Comparison of ENCODE assay signal across 16 mouse cellular contexts in the genomic region with DNA sequence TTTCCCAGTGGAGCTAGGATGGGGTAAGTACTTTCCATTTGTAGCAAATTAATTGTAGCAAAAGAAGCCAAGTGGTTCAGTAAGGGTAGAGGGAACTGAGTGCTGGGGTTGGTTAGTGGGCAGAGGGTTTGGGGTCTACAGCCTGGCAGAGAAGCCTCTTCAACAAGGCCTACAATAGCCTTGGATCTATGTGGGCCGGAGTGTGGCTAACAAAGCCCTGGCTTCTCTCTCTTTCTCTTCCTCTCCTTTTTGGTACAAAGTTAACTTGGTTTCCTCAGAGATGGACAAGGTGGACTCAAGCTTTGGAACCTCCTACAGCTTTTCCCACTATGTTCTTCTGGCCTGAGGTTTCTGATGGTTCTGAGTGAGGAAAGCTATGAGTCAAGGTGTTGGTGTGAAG. TPM values are rescaled to one million over a fixed set of nuclear protein-coding genes. Genes with fewer than 3 reads are reported as not detected.
DNase-seq lines count a peak whose midpoint lies in the region; ATAC-seq lines count a peak whose summit lies in the region.
"Had no signal": no experiment of that assay in that cellular context is flagged by ENCODE, and none has a peak within 500 bp of the region (broad histone marks: within the 10 kb centered on the region; RNA-seq: fewer than 3 reads in every experiment).

No protein-coding gene starts in this region.

- peak overlapping the region; percentile 19 for H3K4me2 ChIP-seq in kidney, embryonic 14.5 days (replicated peaks; ENCODE audit: low read depth, low read length)
- peak overlapping the region; percentile 91 for H3K4me2 ChIP-seq in intestine, embryonic 15.5 days (replicated peaks)
- H3K4me2 ChIP-seq in neural tube, embryonic 13.5 days = peak overlapping the region; percentile 97
- H3K4me2 ChIP-seq in forebrain, embryonic 13.5 days = no peak overlapping the region
- H3K4me2 ChIP-seq: forebrain, embryonic 15.5 days; liver, embryonic 12.5 days had no signal

- ATAC-seq in kidney, embryonic 14.5 days (ENCODE audit: low FRiP score, low TSS enrichment) = no peak
- ATAC-seq in intestine, embryonic 15.5 days = no peak
- ATAC-seq in neural tube, embryonic 13.5 days (ENCODE audit: low read depth) = no peak
- no peak for ATAC-seq in forebrain, embryonic 13.5 days
- no peak for ATAC-seq in CD4-positive, CD25-positive, alpha-beta regulatory T cell, adult 4 months
- ATAC-seq: forebrain, embryonic 15.5 days; liver, embryonic 12.5 days had no signal

- DNase-seq in kidney, adult 8-10 months = no peak
- peak; percentile 37 for DNase-seq in embryonic facial prominence, embryonic 10.5 days (ENCODE audit: low spot score)
- DNase-seq: adrenal gland, postnatal 25 days; cerebellum, postnatal 36 days; gastrocnemius, postnatal 25 days had no signal

- H3K4me1 ChIP-seq in kidney, embryonic 14.5 days (ENCODE audit: control insufficient read depth, insufficient read depth, low read length) = peaks cover 75% of the 10 kb centered on the region
- H3K4me1 ChIP-seq in embryonic facial prominence, embryonic 10.5 days = peaks cover 15% of the 10 kb centered on the region
- peaks cover 16% of the 10 kb centered on the region for H3K4me1 ChIP-seq in intestine, embryonic 15.5 days (replicated peaks)
- H3K4me1 ChIP-seq in neural tube, embryonic 13.5 days (replicated peaks) = peaks cover 99% of the 10 kb centered on the region
- peaks cover 13% of the 10 kb centered on the region for H3K4me1 ChIP-seq in forebrain, embryonic 13.5 days
- H3K4me1 ChIP-seq: megakaryocyte, embryonic 14.5 days had no signal

- H3K9me3 ChIP-seq in kidney, embryonic 14.5 days (ENCODE audit: control insufficient read depth, low read length) = no peaks in the 10 kb centered on the region
- H3K9me3 ChIP-seq in embryonic facial prominence, embryonic 10.5 days = no peaks in the 10 kb centered on the region
- no peaks in the 10 kb centered on the region for H3K9me3 ChIP-seq in intestine, embryonic 15.5 days
- no peaks in the 10 kb centered on the region for H3K9me3 ChIP-seq in neural tube, embryonic 13.5 days
- H3K9me3 ChIP-seq in forebrain, embryonic 13.5 days (replicated peaks) = no peaks in the 10 kb centered on the region
- H3K9me3 ChIP-seq: forebrain, embryonic 15.5 days; liver, embryonic 12.5 days had no signal

- H3K27me3 ChIP-seq in kidney, embryonic 14.5 days (ENCODE audit: control insufficient read depth, insufficient read depth, low read length) = no peaks in the 10 kb centered on the region; the same call in 1 of the 2 replicates
- H3K27me3 ChIP-seq in embryonic facial prominence, embryonic 10.5 days (replicated peaks; ENCODE audit: low read depth, poor library complexity, severe bottlenecking) = peaks cover 100% of the 10 kb centered on the region
- peaks cover 13% of the 10 kb centered on the region for H3K27me3 ChIP-seq in intestine, embryonic 15.5 days (replicated peaks)
- no peaks in the 10 kb centered on the region for H3K27me3 ChIP-seq in neural tube, embryonic 13.5 days
- H3K27me3 ChIP-seq in forebrain, embryonic 13.5 days = peaks cover 100% of the 10 kb centered on the region

- H3K36me3 ChIP-seq in kidney, embryonic 14.5 days (ENCODE audit: control insufficient read depth, insufficient read depth, low read length) = peaks cover 49% of the 10 kb centered on the region
- no peaks in the 10 kb centered on the region for H3K36me3 ChIP-seq in embryonic facial prominence, embryonic 10.5 days (replicated peaks)
- no peaks in the 10 kb centered on the region for H3K36me3 ChIP-seq in intestine, embryonic 15.5 days
- H3K36me3 ChIP-seq in neural tube, embryonic 13.5 days = peaks cover 56% of the 10 kb centered on the region
- H3K36me3 ChIP-seq in forebrain, embryonic 13.5 days (ENCODE audit: poor library complexity, severe bottlenecking) = no peaks in the 10 kb centered on the region
- H3K36me3 ChIP-seq: forebrain, embryonic 15.5 days; liver, embryonic 12.5 days had no signal

- H3K9ac ChIP-seq in kidney, embryonic 14.5 days (ENCODE audit: low read depth, low read length) = peak overlapping the region; percentile 57
- H3K9ac ChIP-seq in intestine, embryonic 15.5 days = 0 out of 2 replicates have a peak overlapping the region, but pooled peaks have one; percentile 14
- peak overlapping the region; percentile 66 for H3K9ac ChIP-seq in neural tube, embryonic 13.5 days
- no peak overlapping the region for H3K9ac ChIP-seq in forebrain, embryonic 13.5 days
- H3K9ac ChIP-seq: forebrain, embryonic 15.5 days; liver, embryonic 12.5 days had no signal

- 35% methylated on average over 1 of the region's 1 CpGs for WGBS in kidney, embryonic 14.5 days
- 10% methylated on average over 1 of the region's 1 CpGs for WGBS in embryonic facial prominence, embryonic 10.5 days
- 43% methylated on average over 1 of the region's 1 CpGs for WGBS in intestine, embryonic 15.5 days
- 11% methylated on average over 1 of the region's 1 CpGs for whole genome bisulfite sequencing in neural tube, embryonic 13.5 days
- 4% methylated on average over 1 of the region's 1 CpGs for WGBS in forebrain, embryonic 13.5 days

- peak overlapping the region; percentile 17; the same call in 1 of the 2 replicates for H3K4me3 ChIP-seq in kidney, embryonic 14.5 days (ENCODE audit: low read length)
- no peak overlapping the region for H3K4me3 ChIP-seq in embryonic facial prominence, embryonic 10.5 days
- H3K4me3 ChIP-seq in intestine, embryonic 15.5 days (replicated peaks) = peak overlapping the region; percentile 27; the same call in 1 of the 2 replicates
- H3K4me3 ChIP-seq in neural tube, embryonic 13.5 days = peak overlapping the region; percentile 96
- no peak overlapping the region for H3K4me3 ChIP-seq in forebrain, embryonic 13.5 days
- H3K4me3 ChIP-seq: forebrain, embryonic 15.5 days; liver, embryonic 12.5 days; megakaryocyte, embryonic 14.5 days had no signal

- peak overlapping the region; percentile 78; the same call in 1 of the 2 replicates for H3K27ac ChIP-seq in kidney, embryonic 14.5 days (ENCODE audit: low read depth, low read length)
- H3K27ac ChIP-seq in embryonic facial prominence, embryonic 10.5 days (replicated peaks) = no peak overlapping the region
- peak overlapping the region; percentile 49; the same call in 1 of the 2 replicates for H3K27ac ChIP-seq in intestine, embryonic 15.5 days
- H3K27ac ChIP-seq in neural tube, embryonic 13.5 days (replicated peaks) = peak overlapping the region; percentile 100
- no peak overlapping the region for H3K27ac ChIP-seq in forebrain, embryonic 13.5 days
- H3K27ac ChIP-seq: forebrain, embryonic 15.5 days; liver, embryonic 12.5 days had no signal

RNA-seq across cellular contexts. Expression of gene Hoxa5, which starts 3.1 kb away (rescaled TPM):
- 15.7 and 16.6 TPM in 2 replicates for polyA plus RNA-seq in kidney, embryonic 14.5 days (2014; fragmentation: Nextera tagmentation; extraction: Ambion mirVana)
- polyA plus RNA-seq in embryonic facial prominence, embryonic 10.5 days (2016; fragmentation: Nextera tagmentation; extraction: Ambion mirVana) = 0.23 TPM in 1 of 2 replicates, not detected in the other
- polyA plus RNA-seq in intestine, embryonic 15.5 days (2015; fragmentation: Nextera tagmentation; extraction: Ambion mirVana) = 22.9 and 25.1 TPM in 2 replicates
- polyA plus RNA-seq in neural tube, embryonic 13.5 days (2015; fragmentation: Nextera tagmentation; extraction: Ambion mirVana) = 44.7 and 66.8 TPM in 2 replicates
- not detected in 2 replicates for polyA plus RNA-seq in forebrain, embryonic 13.5 days (2015; fragmentation: Nextera tagmentation; extraction: Ambion mirVana)
- not detected for polyA plus RNA-seq in CD4-positive, CD25-positive, alpha-beta regulatory T cell, adult 4 months (2017; shearing (Covaris generic))
- polyA plus RNA-seq: forebrain, embryonic 15.5 days had no signal

RNA-seq across cellular contexts. Expression of gene Hoxa6, which starts 7.3 kb away (rescaled TPM):
- polyA plus RNA-seq in kidney, embryonic 14.5 days (2014; fragmentation: Nextera tagmentation; extraction: Ambion mirVana) = 4.4 TPM in 2 replicates
- polyA plus RNA-seq in embryonic facial prominence, embryonic 10.5 days (2016; fragmentation: Nextera tagmentation; extraction: Ambion mirVana) = not detected in 2 replicates
- 2.2 and 2.3 TPM in 2 replicates for polyA plus RNA-seq in intestine, embryonic 15.5 days (2015; fragmentation: Nextera tagmentation; extraction: Ambion mirVana)
- 20.3 and 25.8 TPM in 2 replicates for polyA plus RNA-seq in neural tube, embryonic 13.5 days (2015; fragmentation: Nextera tagmentation; extraction: Ambion mirVana)
- polyA plus RNA-seq in forebrain, embryonic 13.5 days (2015; fragmentation: Nextera tagmentation; extraction: Ambion mirVana) = not detected in 2 replicates
- polyA plus RNA-seq in CD4-positive, CD25-positive, alpha-beta regulatory T cell, adult 4 months (2017; shearing (Covaris generic)) = not detected
- polyA plus RNA-seq: embryonic facial prominence, embryonic 14.5 days; forebrain, embryonic 15.5 days; heart, postnatal 0 days had no signal

RNA-seq across cellular contexts. Expression of gene Hoxa4, which starts 9.7 kb away (rescaled TPM):
- polyA plus RNA-seq in kidney, embryonic 14.5 days (2014; fragmentation: Nextera tagmentation; extraction: Ambion mirVana) = 3.1 and 3.6 TPM in 2 replicates
- polyA plus RNA-seq in embryonic facial prominence, embryonic 10.5 days (2016; fragmentation: Nextera tagmentation; extraction: Ambion mirVana) = 0.09 TPM in 1 of 2 replicates, not detected in the other
- 3.7 and 4.5 TPM in 2 replicates for polyA plus RNA-seq in intestine, embryonic 15.5 days (2015; fragmentation: Nextera tagmentation; extraction: Ambion mirVana)
- polyA plus RNA-seq in neural tube, embryonic 13.5 days (2015; fragmentation: Nextera tagmentation; extraction: Ambion mirVana) = 5.7 and 5.8 TPM in 2 replicates
- polyA plus RNA-seq in forebrain, embryonic 13.5 days (2015; fragmentation: Nextera tagmentation; extraction: Ambion mirVana) = not detected in 2 replicates
- not detected for polyA plus RNA-seq in CD4-positive, CD25-positive, alpha-beta regulatory T cell, adult 4 months (2017; shearing (Covaris generic))
- polyA plus RNA-seq: forebrain, embryonic 15.5 days had no signal

RNA-seq across cellular contexts. Expression of gene Hoxa3, which starts 11.9 kb away (rescaled TPM):
- polyA plus RNA-seq in kidney, embryonic 14.5 days (2014; fragmentation: Nextera tagmentation; extraction: Ambion mirVana) = 9.7 and 13.6 TPM in 2 replicates
- 0.66 and 2.2 TPM in 2 replicates for polyA plus RNA-seq in embryonic facial prominence, embryonic 10.5 days (2016; fragmentation: Nextera tagmentation; extraction: Ambion mirVana)
- polyA plus RNA-seq in intestine, embryonic 15.5 days (2015; fragmentation: Nextera tagmentation; extraction: Ambion mirVana) = 5.8 and 6.2 TPM in 2 replicates
- 13.9 and 16.4 TPM in 2 replicates for polyA plus RNA-seq in neural tube, embryonic 13.5 days (2015; fragmentation: Nextera tagmentation; extraction: Ambion mirVana)
- polyA plus RNA-seq in forebrain, embryonic 13.5 days (2015; fragmentation: Nextera tagmentation; extraction: Ambion mirVana) = not detected in 2 replicates
- under 1 TPM in 1 of 2 experiments, not detected in 1; 0.15 TPM for polyA plus RNA-seq in CD4-positive, CD25-positive, alpha-beta regulatory T cell, adult 4 months (2017; shearing (Covaris generic))
- polyA plus RNA-seq: forebrain, embryonic 15.5 days had no signal

RNA-seq across cellular contexts. Expression of gene Gm28308, which starts 11.9 kb away (rescaled TPM):
- not detected in 2 replicates for polyA plus RNA-seq in kidney, embryonic 14.5 days (2014; fragmentation: Nextera tagmentation; extraction: Ambion mirVana)
- not detected in 2 replicates for polyA plus RNA-seq in embryonic facial prominence, embryonic 10.5 days (2016; fragmentation: Nextera tagmentation; extraction: Ambion mirVana)
- not detected in 2 replicates for polyA plus RNA-seq in intestine, embryonic 15.5 days (2015; fragmentation: Nextera tagmentation; extraction: Ambion mirVana)
- polyA plus RNA-seq in neural tube, embryonic 13.5 days (2015; fragmentation: Nextera tagmentation; extraction: Ambion mirVana) = not detected in 2 replicates
- not detected in 2 replicates for polyA plus RNA-seq in forebrain, embryonic 13.5 days (2015; fragmentation: Nextera tagmentation; extraction: Ambion mirVana)
- not detected for polyA plus RNA-seq in CD4-positive, CD25-positive, alpha-beta regulatory T cell, adult 4 months (2017; shearing (Covaris generic))
- polyA plus RNA-seq: embryonic facial prominence, embryonic 14.5 days; forebrain, embryonic 15.5 days; heart, postnatal 0 days; liver, embryonic 12.5 days; testis, adult 2 months had no signal

Comparison
In these comparisons a context has a peak if more than half of its experiments do, and no peak if none do; other contexts are left out.
1. H3K27ac ChIP-seq: peak in kidney, embryonic 14.5 days (single experiment), intestine, embryonic 15.5 days (single experiment) and neural tube, embryonic 13.5 days (single experiment); none in embryonic facial prominence, embryonic 10.5 days (single experiment) and forebrain, embryonic 13.5 days (single experiment).
2. H3K4me3 ChIP-seq: peak in kidney, embryonic 14.5 days (single experiment), intestine, embryonic 15.5 days (single experiment) and neural tube, embryonic 13.5 days (single experiment); none in embryonic facial prominence, embryonic 10.5 days (single experiment) and forebrain, embryonic 13.5 days (single experiment).
3. RNA of gene Hoxa5, which starts 3.1 kb away (polyA plus RNA-seq): 44.7 to 66.8 TPM in neural tube, embryonic 13.5 days, 22.9 to 25.1 TPM in intestine, embryonic 15.5 days and 15.7 to 16.6 TPM in kidney, embryonic 14.5 days; not detected in CD4-positive, CD25-positive, alpha-beta regulatory T cell, adult 4 months, 0.23 TPM in embryonic facial prominence, embryonic 10.5 days and not detected in forebrain, embryonic 13.5 days; every median in the first group is over 10 times any median in the second.